Mouse (Mus musculus) megakaryocyte-erythroid progenitor cell, adult 5-6 weeks (primary cell): ENCODE results near the gene Slc37a4. TPM values are rescaled to one million over a fixed set of nuclear protein-coding genes. Genes with fewer than 3 reads are reported as not detected.
"Not testable (repeated sequence)": the region's sequence is repeated elsewhere in the genome, so short reads cannot be mapped to it uniquely, and the experiment has no call there.

ENCODE experiments used
- ATAC-seq: replicated peaks from 2 replicates; pipeline ENCODE4 v1.8.0; 2016; ENCODE audit warnings: mild to moderate bottlenecking, inconsistent platforms; ENCODE audit not compliant: severe bottlenecking, poor library complexity, low FRiP score, low TSS enrichment
- total RNA-seq, 2 experiments: library from RNA; stranded (forward) in 1 of 2; stranded (reverse) in 1 of 2; fragments of 200-1000, 215-1000 nt in 1 of 2; fragments of >200 nt in 1 of 2; fragmentation: Nextera tagmentation in 1 of 2; gene quantifications; 2 replicates each; pipeline ENCODE4 v1.2.3; 2014 to 2017

Slc37a4 gene
- total RNA-seq, 2 experiments from 2014 or later = 11.4 to 32.2 TPM

GRCm38 (mm10) chr9:44391466-44391865, 5.2 kb upstream of the Slc37a4 start:
- ATAC-seq = peak; percentile 69

DNA sequence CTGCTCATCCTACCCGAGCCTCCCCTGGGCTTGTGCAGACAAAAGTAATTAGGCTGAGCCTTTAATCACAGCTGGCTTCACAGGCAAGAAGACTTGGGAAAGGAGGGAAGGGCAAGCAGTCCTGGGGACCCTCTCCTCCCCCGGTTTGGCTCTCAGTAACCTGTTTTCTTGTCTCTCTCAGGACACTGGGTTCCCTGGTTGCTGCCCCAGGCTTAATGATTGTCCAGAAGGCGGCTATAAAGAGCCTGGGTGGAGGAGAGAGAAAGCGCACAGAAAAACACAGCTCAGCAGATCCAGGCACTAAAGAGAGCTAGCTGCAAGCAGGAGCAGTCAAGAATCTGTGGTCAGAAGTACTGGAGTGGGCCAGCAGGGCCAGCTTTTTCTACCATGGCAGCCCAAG, 1.4 kb downstream of the Slc37a4 start:
- ATAC-seq = no peak

DNA sequence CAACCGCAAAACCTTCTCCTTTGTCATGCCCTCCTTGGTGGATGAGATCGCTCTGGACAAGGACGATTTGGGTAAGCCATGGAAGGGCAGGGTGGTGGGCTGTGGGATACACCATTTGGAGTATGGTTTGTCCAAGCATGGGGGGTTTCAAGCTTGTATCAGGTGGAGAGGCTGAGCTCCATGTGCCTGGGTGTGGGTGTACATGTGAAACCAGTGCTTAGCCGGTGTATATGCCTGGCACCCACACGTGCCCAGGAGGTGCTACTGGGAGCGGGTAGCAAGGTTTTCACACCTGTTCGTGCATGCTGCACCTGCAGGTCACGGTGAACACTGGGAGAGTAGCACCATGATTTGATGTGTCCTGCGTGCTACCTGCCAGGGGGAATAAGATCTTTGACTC, 1.9 kb downstream of the Slc37a4 start:
- no peak for ATAC-seq

DNA sequence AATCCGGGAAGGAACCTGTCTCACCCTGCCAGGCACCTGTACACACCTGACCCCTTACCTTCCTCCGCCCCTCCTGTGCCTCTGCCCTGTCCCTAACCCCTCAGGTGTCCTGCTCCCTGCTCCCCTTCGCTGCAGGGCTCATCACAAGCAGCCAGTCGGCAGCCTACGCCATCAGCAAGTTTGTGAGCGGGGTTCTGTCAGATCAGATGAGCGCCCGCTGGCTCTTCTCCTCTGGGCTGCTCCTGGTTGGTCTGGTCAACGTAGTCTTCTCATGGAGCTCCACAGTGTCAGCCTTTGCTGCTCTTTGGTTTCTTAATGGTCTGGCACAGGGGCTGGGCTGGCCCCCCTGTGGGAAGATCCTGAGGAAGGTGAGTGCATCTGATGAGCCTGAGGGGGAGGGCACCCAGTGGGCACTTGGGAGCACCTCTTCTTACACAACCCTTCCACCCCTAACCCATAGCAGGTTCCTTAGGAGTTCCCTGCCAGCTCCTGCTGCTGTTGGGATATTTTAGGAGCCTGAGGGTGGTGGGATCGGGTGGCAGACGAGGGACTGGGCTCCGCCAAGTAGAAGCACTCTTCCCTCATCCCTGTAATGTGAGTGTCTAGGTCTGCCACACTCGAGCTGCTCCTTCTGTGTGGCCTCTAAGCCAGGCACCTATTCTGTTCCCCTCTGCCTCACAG, 2.6 kb downstream of the Slc37a4 start:
- ATAC-seq = no peak

DNA sequence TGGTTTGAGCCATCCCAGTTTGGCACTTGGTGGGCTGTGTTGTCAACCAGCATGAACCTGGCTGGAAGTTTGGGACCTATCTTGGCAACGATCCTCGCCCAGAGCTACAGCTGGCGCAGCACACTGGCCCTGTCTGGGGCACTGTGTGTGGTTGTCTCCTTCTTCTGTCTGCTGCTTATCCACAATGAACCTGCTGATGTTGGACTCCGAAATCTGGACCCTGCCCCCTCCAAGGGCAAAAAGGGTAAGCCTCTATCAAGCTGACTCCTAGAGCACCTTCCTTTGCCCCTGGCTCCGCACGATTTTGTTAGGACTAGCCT, 3.1 kb downstream of the Slc37a4 start:
- ATAC-seq = no peak

- ATAC-seq = no peak
These were observed 4.4 kb downstream of the Slc37a4 start for GRCm38 (mm10) chr9:44401081-44401480.

DNA sequence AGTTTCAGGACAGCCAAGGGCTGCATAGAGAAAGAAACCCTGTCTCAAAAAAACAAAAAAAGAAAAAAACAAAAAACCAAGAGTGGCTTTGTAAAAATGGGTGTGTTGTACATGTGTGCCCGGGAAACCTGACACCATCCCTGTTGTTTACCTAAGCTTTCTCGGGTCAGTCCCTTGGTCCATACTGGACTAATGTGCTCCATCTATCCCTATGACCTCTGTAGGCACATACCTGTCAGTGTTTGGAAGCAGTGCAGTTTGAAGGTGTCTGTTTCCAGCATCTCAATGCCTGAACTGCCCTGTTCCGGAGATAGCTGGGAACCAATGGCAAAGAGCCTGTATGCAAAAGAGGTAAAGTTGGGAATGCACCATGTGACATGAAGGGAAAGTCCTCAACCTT, 8.4 kb downstream of the Slc37a4 start:
- no peak for ATAC-seq

GRCm38 (mm10) chr9:44406906-44407751, 10.5 kb downstream of the Slc37a4 start, which contains the start of the genes Rps25 and Trappc4:
Gene Rps25 (plus strand): TSS chr9:44407139.
Gene Trappc4 (minus strand): TSS chr9:44407600.
- peak; percentile 92 for ATAC-seq

DNA sequence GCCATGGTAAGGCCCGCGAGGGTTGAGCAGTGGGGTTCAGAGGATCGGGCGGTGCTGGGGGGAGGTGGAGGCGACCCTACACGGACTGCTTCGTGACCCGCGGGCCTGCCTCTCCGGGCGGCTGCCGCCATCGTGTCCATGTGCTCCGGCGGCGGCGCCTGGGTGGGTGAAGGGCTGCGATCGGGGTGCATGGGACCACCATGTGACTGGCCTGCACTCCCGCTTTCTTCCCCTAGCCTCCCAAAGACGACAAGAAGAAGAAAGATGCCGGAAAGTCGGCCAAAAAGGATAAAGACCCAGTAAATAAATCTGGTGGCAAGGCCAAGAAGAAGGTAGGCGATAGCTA, 11.1 kb downstream of the Slc37a4 start:
- no peak for ATAC-seq

DNA sequence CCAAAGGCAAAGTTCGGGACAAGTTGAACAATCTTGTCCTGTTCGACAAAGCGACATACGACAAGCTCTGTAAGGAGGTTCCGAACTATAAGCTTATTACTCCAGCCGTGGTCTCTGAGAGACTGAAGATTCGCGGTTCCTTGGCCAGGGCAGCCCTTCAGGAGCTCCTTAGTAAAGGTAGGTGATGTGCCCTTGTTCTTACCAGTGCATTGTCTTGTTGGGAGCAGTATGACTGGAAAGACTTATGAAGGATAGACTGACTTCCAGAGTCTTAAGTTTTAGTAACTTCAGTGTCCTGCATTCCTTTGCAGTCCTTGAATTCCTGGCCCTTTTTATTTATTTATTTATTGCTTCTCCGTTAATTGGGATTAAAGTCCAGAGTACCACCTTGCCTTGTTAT, 12.0 kb downstream of the Slc37a4 start:
- ATAC-seq = not testable (repeated sequence)

DNA sequence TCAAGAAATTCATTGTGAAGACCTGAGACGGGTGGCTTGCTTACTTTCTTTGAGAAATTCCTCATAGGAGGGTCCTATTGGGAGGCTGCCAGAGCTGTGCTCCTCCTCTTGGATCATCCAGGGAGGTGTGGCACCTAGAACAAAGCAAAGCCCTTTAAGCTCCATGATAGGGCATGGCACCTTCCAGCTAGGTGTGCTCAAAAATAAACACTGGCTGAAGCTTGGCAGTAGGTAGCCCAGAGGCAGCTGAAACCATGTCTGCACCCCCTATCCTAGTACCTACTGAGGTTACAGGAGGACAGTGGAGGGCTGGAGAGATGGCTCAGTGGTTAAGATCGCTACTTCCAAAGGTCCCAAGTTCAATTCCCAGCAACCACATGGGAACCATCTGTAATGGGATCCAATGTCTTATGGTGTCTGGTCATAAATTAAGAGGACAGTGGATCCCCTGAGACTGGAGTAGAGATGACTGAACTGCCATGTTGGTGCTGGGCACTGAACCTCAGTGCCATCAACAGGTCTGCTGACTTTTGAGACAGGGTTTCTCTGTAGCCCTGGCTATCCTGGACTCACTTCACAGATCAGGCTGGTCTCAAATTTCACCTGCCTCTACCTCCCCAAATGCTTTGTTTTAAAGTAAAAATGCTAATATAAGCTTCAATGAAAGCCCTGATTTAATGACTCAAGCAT, 14.1 kb downstream of the Slc37a4 start:
- ATAC-seq = no peak

DNA sequence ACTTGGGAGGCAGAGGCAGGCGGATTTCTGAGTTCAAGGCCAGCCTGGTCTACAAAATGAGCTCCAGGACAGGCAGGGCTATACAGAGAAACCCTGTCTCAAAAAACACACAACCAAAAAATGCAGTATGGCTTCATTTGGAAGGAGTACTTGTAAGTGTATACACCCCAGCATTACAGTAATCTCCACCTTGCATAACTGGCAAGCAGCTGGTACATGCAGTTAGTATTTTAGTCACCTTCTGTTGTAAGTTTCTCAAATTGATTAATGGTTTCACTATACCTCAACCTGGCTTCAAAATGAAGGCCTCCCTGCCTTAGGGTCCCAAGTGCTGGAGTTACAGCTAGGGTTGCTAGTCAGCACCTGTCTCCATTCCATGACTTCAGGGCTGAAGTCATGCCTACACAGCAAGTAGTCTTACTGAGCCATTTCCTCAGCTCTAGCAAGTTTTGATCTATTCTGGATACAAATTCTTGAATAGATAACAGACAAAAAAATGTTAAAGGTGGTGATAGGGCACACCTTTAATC, 15.0 kb downstream of the Slc37a4 start:
- 0 out of 2 replicates have a peak, but pooled peaks have one; percentile 1 for ATAC-seq

- ATAC-seq = peak; percentile 16
These were observed 15.7 kb downstream of the Slc37a4 start for GRCm38 (mm10) chr9:44412306-44412705.

DNA sequence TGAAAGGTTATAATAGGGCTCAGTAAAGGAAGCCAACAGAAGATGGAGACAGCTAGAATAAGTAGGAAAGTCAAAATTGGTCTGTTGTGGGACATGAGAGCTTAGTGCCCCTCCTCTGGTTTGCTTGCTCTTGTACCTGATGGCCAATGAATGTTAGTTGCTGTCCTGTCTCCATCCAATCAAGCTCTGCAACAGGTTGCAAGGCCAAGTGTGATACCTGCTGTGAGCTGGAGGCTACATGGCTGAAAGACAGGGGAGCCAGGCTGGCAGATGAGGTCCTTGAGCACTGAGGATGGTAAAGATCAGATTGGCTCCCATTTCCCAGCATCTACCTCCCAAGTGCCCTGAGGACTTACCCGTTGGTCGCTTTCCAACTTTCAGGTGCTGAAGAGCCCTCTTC, 16.1 kb downstream of the Slc37a4 start:
- peak; percentile 8; the same call in 1 of the 2 replicates for ATAC-seq

DNA sequence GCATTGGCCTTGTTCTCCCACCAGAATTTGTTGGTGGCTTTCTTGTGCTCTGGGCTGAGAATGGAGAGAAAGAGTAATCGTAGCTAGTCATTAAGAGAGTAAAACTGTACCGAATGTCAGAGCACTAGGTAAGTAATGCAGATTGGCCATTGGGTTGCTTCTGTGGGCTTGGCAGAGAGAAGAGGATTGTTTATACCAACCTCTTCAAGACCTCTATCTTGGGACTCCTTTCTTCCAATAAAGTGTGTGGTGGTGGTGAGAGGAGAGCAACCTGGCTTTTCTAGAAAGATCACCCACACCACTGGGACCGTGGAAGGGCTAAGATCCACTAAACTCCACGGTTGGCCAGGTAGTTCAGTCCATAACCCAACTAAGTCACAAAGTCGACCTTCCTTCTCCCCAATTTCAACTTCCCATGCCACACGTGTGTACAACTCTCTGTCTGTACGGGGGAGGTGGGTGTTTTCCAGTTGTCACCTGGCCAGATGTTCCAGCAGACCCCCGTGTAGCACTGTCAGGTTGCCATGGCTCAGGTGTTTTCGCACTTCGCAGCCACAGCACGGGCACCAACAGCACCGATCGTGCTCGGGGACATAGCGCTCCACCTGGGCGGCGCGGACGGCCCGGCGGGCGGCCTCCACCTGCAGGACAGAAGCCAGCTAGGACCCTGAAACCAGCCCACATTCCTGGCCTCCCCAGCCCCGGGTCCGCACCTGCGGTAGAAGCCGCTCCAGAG, 20.7 kb downstream of the Slc37a4 start:
- peak; percentile 13; the same call in 1 of the 2 replicates for ATAC-seq

DNA sequence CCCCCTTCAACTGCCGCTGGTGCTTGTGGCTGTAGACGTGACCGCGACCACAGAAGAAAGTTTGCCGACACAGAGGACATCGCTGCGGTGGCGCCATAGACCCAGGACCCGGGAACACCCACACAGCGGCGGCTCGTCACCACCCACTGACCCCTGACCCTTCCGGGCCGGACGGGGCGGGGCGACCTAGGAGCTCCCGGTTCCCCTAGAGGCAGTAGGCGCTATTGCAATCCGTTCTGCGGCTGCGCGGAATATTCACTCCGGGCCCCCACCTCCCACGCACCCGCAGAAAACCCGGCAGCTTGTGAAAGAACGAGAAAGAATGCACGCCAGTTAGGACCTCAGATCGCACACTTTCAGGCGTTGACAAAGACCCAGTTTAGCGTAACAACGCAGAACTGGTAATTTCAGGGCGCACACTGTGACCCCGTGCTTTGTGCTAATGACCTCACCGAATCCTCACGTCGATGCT, 21.3 kb downstream of the Slc37a4 start:
- peak; percentile 93 for ATAC-seq

DNA sequence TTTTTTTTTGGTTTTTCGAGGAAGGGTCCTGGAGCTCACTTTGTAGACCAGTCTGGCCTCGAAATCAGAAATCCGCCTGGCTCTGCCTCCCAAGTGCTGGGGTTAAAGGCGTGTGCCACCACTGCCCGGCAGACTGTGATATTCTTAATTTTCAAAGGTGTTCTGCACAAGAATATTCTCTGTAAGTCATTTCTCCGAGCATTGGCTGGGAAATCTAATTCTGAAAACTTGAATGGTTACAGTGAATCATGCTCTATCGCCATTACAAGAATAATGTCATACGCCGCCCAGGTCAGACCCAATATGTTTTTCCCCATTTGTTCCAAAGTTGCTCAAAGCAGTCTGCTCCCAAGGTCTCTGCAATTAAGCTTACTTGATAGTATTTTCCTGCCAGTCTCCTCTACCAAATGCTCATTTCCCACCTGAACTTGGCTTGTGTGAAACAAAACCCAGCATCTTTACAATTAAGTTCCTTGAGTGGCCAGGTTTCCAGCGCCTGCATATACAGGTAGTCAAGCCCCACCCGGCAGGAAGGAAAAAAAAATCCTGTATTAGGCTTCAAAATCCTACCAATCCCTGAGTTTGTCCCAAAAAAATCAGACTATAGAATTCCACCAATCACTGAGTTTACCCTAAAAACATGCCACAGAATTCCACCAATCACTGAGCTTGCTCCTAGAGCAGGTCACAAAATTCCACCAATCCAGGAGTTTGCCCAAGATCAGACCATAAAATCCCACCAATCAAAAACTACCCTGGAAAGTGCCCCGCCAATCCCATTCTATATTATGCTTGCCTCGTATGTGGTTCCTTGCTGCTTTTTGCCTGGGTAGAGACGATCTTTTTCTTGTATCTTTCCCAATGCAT, 22.1 kb downstream of the Slc37a4 start, which contains the start of gene Ccdc84:
Gene Ccdc84 (minus strand): TSS at position 51 of the 867 bp plus-strand sequence.
- ATAC-seq = no peak

DNA sequence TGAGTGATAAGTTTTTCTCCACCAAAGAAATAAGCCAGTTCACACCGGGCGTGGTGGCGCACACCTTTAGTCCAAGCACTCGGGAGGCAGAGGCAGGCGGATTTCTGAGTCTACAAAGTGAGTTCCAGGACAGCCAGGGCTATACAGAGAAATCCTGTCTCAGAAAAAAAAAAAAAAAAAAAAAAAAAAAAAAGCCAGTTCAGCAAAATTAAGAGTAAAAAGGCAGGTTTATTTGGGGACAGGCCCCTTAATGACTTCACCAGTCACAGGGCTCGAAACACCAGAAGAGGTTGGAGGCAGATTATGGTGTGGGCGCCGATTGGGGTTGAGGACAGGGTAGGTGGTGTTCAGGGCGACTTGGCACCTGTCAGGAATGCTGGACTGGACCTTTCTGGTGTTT, 23.1 kb downstream of the Slc37a4 start:
- not testable (repeated sequence) for ATAC-seq
